Mouse (Mus musculus) hindbrain, embryonic 16.5 days (tissue): ENCODE data around the gene Fignl2. TPM values are rescaled to one million over a fixed set of nuclear protein-coding genes. Genes with fewer than 3 reads are reported as not detected.

ENCODE experiments used
- polyA plus RNA-seq: library from polyadenylated mRNA; unstranded; fragments of >200 nt; fragmentation: Nextera tagmentation; extraction: Ambion mirVana; gene quantifications from 2 replicates; pipeline ENCODE4 v1.2.1, GENCODE M21; 2015

The Fignl2 gene
- polyA plus RNA-seq, 1 experiment from 2014 or later: 0.09 TPM

Other genes with a start within 250 kb of the Fignl2 start
- 11.6 and 20.0 TPM in 2 replicates for gene Scn8a, start 208.7 kb downstream of the Fignl2 start, polyA plus RNA-seq
- gene Gm47841, start 31.2 kb downstream of the Fignl2 start, polyA plus RNA-seq: not detected in 2 replicates
- not detected in 2 replicates for gene Ankrd33, start 37.2 kb upstream of the Fignl2 start, polyA plus RNA-seq
- 10.2 and 12.7 TPM in 2 replicates for gene Acvrl1, start 50.0 kb upstream of the Fignl2 start, polyA plus RNA-seq
- gene Acvr1b, start 95.5 kb upstream of the Fignl2 start, polyA plus RNA-seq: 22.4 and 24.1 TPM in 2 replicates
- gene Grasp, start 145.6 kb upstream of the Fignl2 start, polyA plus RNA-seq: 1.1 and 1.7 TPM in 2 replicates
- 6.8 and 7.2 TPM in 2 replicates for gene Nr4a1, start 175.7 kb upstream of the Fignl2 start, polyA plus RNA-seq
- gene Atg101, start 205.7 kb upstream of the Fignl2 start, polyA plus RNA-seq: 79.6 and 81.3 TPM in 2 replicates
- gene 6030408B16Rik, start 214.6 kb upstream of the Fignl2 start, polyA plus RNA-seq: 0.13 and 0.21 TPM in 2 replicates